Mouse (Mus musculus) small intestine, adult 2 months (tissue): ENCODE measurements around the gene Lama2. TPM values are rescaled to one million over a fixed set of nuclear protein-coding genes. Genes with fewer than 3 reads are reported as not detected.

Experiments used
- H3K27ac ChIP-seq: fragments of 200-500 bp; 2 replicates; pipeline ENCODE4 v1.5.1; 2012; ENCODE audit warnings: low read depth, low read length, control low read depth, inconsistent platforms; ENCODE audit not compliant: insufficient read depth
- H3K27me3 ChIP-seq: fragments of 200-500 bp; 2 replicates; pipeline ENCODE4 v1.6.1; 2012; ENCODE audit warnings: mild to moderate bottlenecking, moderate library complexity, low read length, inconsistent platforms; ENCODE audit not compliant: control insufficient read depth, insufficient read depth
- H3K36me3 ChIP-seq: fragments of 200-500 bp; 2 replicates; pipeline ENCODE4 v1.6.1; 2012; ENCODE audit warnings: mild to moderate bottlenecking, low read length, control low read depth, inconsistent platforms; ENCODE audit not compliant: control insufficient read depth, insufficient read depth
- H3K4me1 ChIP-seq: fragments of 200-500 bp; 2 replicates; pipeline ENCODE4 v1.6.1; 2012; ENCODE audit warnings: low read length, inconsistent platforms, mixed read lengths; ENCODE audit not compliant: control insufficient read depth, insufficient read depth, insufficient read length
- H3K4me3 ChIP-seq: fragments of 200-500 bp; 2 replicates; pipeline ENCODE4 v1.5.1; 2012; ENCODE audit warnings: low read depth, mild to moderate bottlenecking, control low read depth, inconsistent platforms, low read length, moderate library complexity
- CTCF ChIP-seq: fragments of 200-500 bp; IDR thresholded peaks from 2 replicates; pipeline ENCODE4 v1.5.1; 2012; ENCODE audit warnings: low read depth, mild to moderate bottlenecking, control low read depth, inconsistent platforms, low read length, moderate library complexity, mixed read lengths; ENCODE audit not compliant: insufficient replicate concordance, insufficient read length; ENCODE audit errors: extremely low read depth
- POLR2A ChIP-seq: fragments of 200-500 bp; IDR thresholded peaks from 2 replicates; pipeline ENCODE4 v1.6.1; 2012; ENCODE audit warnings: low read depth, mild to moderate bottlenecking, control low read depth, inconsistent platforms, low read length, moderate library complexity
- WGBS: fragments of 180-500 bp; shearing (Covaris S2); methylation state at CpG from one replicate; pipeline ENCODE4 v1.1.7; 2018; 5-methylcytosine and 5-hydroxymethylcytosine counted together
- polyA plus RNA-seq: library from polyadenylated mRNA; depleted of rRNA; stranded (reverse); fragments of >200 nt; gene quantifications from 2 replicates; pipeline ENCODE4 v1.2.3, GENCODE M21; 2012

Lama2 gene
- polyA plus RNA-seq, 1 experiment, result 1.7 TPM

- 39% methylated on average over 10 of the region's 10 CpGs for WGBS
- no peaks in the 10 kb centered on the region for H3K4me1 ChIP-seq
- TF ChIP-seq POLR2A, result no peak
- TF ChIP-seq CTCF, result no peak
Observed at GRCm38 (mm10) chr10:27285098-27285860, 334.3 kb downstream of the Lama2 start.

DNA sequence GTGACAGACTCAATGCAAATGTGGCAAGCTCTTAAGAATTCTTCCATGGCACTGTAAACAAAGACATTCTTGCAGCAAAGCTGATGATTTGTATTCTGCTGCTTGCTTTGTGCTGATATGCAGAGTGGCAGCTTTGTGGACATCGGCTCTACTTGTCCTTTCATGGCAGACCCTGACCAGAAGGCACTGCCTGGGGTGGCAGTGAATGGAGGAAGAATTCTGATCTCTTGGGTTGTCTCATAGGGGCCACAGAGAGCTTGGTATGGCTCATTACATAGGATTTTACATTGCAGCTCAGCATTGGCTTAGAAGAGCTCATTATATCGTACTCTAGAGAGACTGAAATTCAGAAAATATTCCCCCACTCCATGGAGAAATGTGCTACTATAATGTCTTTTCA lies 352.1 kb downstream of the Lama2 start:
- H3K4me3 ChIP-seq, result no peak overlapping the region
- no peaks in the 10 kb centered on the region for H3K4me1 ChIP-seq
- TF ChIP-seq CTCF (no peak), POLR2A (no peak)
- 77% methylated on average over 2 of the region's 2 CpGs for WGBS
- no peaks in the 10 kb centered on the region for H3K36me3 ChIP-seq
- H3K27me3 ChIP-seq, result no peaks in the 10 kb centered on the region
- no peak overlapping the region for H3K27ac ChIP-seq

More at GRCm38 (mm10) chr10:27285098-27285860, 334.3 kb downstream of the Lama2 start:
- H3K27me3 ChIP-seq, result no peaks in the 10 kb centered on the region
- H3K4me3 ChIP-seq, result no peak overlapping the region
- H3K27ac ChIP-seq, result no peak overlapping the region
- H3K36me3 ChIP-seq, result no peaks in the 10 kb centered on the region

DNA sequence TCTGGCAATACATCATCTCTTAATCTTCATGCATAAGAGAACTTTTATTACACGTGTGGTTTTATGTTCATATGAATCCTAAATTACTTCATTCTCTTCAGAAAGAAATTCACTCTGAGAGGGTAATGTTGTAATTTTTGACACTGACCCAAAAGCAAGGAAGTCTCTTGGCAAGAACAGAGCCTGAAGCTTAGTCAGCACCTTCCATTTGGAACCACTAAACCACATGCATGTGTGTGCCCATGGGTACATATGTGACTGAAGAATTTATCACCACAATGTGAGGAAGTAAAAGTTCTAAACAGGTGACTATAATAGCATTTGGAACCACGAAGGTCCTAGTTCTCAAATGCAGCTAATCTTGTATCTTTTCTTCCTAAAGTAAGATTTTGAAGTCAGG lies 353.7 kb downstream of the Lama2 start:
- 35% methylated on average over 2 of the region's 2 CpGs for WGBS
- no peak overlapping the region for H3K27ac ChIP-seq
- no peak for TF ChIP-seq POLR2A
- no peaks in the 10 kb centered on the region for H3K4me1 ChIP-seq
- no peak overlapping the region for H3K4me3 ChIP-seq
- H3K36me3 ChIP-seq, result no peaks in the 10 kb centered on the region
- no peaks in the 10 kb centered on the region for H3K27me3 ChIP-seq

DNA sequence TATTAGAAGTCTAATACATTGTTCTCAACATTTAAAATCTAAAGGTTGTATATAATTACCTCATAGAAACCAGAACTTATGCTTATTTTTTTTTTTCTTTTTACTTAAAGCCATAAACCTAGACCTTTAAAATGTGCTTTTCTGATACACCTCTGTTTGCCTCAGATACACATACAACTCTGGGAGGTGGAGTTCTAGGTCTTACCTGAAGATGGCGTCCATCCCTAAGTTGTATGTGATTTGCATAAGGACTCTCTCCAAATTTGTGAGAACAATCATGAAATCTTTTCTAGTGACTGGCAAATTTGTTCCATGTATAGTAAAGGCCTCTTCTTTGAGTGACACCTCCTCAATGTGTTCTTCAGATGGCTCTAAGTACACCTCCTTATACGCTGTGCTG lies 354.8 kb downstream of the Lama2 start:
- TF ChIP-seq CTCF (no peak), POLR2A (no peak)
- H3K27me3 ChIP-seq, result no peaks in the 10 kb centered on the region
- no peak overlapping the region for H3K4me3 ChIP-seq
- WGBS, result 65% methylated on average over 2 of the region's 2 CpGs
- H3K4me1 ChIP-seq, result no peaks in the 10 kb centered on the region
- H3K36me3 ChIP-seq, result no peaks in the 10 kb centered on the region
- H3K27ac ChIP-seq, result no peak overlapping the region

DNA sequence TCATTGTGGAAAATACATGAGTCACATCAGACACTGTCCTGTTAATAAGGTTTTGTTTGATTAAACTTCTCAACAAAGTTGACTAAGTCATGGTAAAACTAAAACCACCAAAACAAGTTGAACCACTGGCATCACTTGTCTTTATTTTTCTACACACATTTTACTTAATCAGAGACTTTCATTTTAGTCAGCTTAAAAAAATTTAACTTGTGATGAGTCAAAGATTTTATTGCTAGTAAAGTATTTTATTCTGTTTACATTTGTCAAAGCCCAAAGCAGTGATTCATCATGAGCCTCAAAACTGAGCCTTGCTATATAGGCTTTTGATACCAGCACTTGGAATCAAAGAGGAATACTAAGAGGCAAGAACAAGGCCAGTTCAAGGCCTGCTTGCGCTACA lies 369.8 kb downstream of the Lama2 start:
- Histone ChIP-seq H3K36me3 (no peaks in the 10 kb centered on the region), H3K27ac (no peak overlapping the region), H3K4me3 (no peak overlapping the region), H3K27me3 (no peaks in the 10 kb centered on the region), H3K4me1 (no peaks in the 10 kb centered on the region)
- WGBS, result 73% methylated on average over 1 of the region's 1 CpGs
- TF ChIP-seq CTCF (no peak), POLR2A (no peak)

- no peaks in the 10 kb centered on the region for H3K4me1 ChIP-seq
- 79% methylated on average over 4 of the region's 4 CpGs for WGBS
- H3K36me3 ChIP-seq, result no peaks in the 10 kb centered on the region
- no peak overlapping the region for H3K27ac ChIP-seq
- TF ChIP-seq CTCF (no peak), POLR2A (no peak)
- H3K4me3 ChIP-seq, result no peak overlapping the region
- no peaks in the 10 kb centered on the region for H3K27me3 ChIP-seq
Observed at GRCm38 (mm10) chr10:27234755-27235154, 384.8 kb downstream of the Lama2 start.

- Histone ChIP-seq H3K4me1 (no peaks in the 10 kb centered on the region), H3K27me3 (no peaks in the 10 kb centered on the region), H3K27ac (no peak overlapping the region), H3K4me3 (no peak overlapping the region), H3K36me3 (no peaks in the 10 kb centered on the region)
- TF ChIP-seq POLR2A, result no peak
- TF ChIP-seq CTCF, result no peak
- WGBS, result 77% methylated on average over 5 of the region's 5 CpGs
Observed at GRCm38 (mm10) chr10:27233577-27233976, 386.0 kb downstream of the Lama2 start.
